Mouse (Mus musculus) midbrain, embryonic 12.5 days (tissue): ENCODE data around the gene Slc39a3. TPM values are rescaled to one million over a fixed set of nuclear protein-coding genes. Genes with fewer than 3 reads are reported as not detected.
"Not testable (repeated sequence)": the region's sequence is repeated elsewhere in the genome, so short reads cannot be mapped to it uniquely, and the experiment has no call there.

Experiments
- ATAC-seq: fragments of 200-750 bp; cut with Nextera tagmentation; 2 replicates; pipeline ENCODE4 v1.8.0; 2017; ENCODE audit warnings: low read depth, moderate TSS enrichment, moderate library complexity; ENCODE audit not compliant: low FRiP score
- H3K27ac ChIP-seq: fragments of 300-500 bp; sonication (generic); replicated peaks from 2 replicates; pipeline ENCODE4 v1.5.1; 2016; ENCODE audit warnings: mild to moderate bottlenecking
- H3K27me3 ChIP-seq: fragments of 300-500 bp; sonication (generic); 2 replicates; pipeline ENCODE4 v1.6.1; 2016; ENCODE audit warnings: mild to moderate bottlenecking
- H3K36me3 ChIP-seq: fragments of 300-500 bp; sonication (generic); 2 replicates; pipeline ENCODE4 v1.6.1; 2016
- H3K4me1 ChIP-seq: fragments of 300-500 bp; sonication (generic); 2 replicates; pipeline ENCODE4 v1.6.1; 2016
- H3K4me2 ChIP-seq: fragments of 300-500 bp; sonication (generic); replicated peaks from 2 replicates; pipeline ENCODE4 v1.6.1; 2016; ENCODE audit warnings: mild to moderate bottlenecking, moderate library complexity
- H3K4me3 ChIP-seq: fragments of 300-500 bp; sonication (generic); 2 replicates; pipeline ENCODE4 v1.5.1; 2016; ENCODE audit warnings: mild to moderate bottlenecking
- H3K9ac ChIP-seq: fragments of 300-500 bp; sonication (generic); replicated peaks from 2 replicates; pipeline ENCODE4 v1.6.1; 2016; ENCODE audit warnings: mild to moderate bottlenecking, moderate library complexity
- H3K9me3 ChIP-seq: fragments of 300-500 bp; sonication (generic); 2 replicates; pipeline ENCODE4 v1.6.1; 2016; ENCODE audit warnings: mild to moderate bottlenecking
- WGBS: fragments of 180-500 bp; shearing (Covaris S2); methylation state at CpG from one replicate; pipeline ENCODE4 v1.1.7; 2016; 5-methylcytosine and 5-hydroxymethylcytosine counted together
- polyA plus RNA-seq: library from polyadenylated mRNA; unstranded; fragments of >200 nt; fragmentation: Nextera tagmentation; extraction: Ambion mirVana; gene quantifications from 2 replicates; pipeline ENCODE4 v1.2.1, GENCODE M21; 2016

Slc39a3 gene
- polyA plus RNA-seq: 33.1 and 34.9 TPM in 2 replicates

DNA sequence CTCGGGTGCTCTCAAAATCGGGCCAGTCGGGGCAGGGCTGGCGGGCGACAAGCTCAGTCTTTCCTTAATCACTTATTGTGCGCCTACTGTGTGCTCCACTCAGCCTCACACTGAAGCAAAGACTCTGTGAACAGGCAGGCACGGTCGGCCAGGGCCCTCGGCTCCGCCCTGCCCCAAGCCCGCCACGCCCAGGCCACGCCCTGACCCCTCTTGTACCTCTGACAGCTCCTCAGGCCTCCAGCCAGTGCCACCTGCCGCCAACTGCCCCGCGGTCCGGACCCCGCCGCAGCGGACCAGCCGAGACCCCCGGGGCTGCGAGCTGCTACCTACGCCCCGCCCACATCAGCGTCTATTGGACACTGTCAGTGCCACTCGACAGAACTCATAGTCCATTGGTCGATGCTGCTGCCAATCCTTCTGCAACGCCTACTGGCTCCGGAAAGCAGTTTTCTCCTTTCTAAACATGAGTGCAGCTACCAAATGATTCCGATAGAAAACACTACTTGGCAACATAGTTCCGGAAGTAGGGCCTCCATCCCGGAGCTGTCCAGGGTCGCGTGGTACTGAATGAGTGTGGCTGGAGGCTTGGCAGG, at the start of gene Slc39a3:
TSS of gene Slc39a3 (minus strand) at position 439 of the 593 bp plus-strand sequence.
- peak; percentile 100 for ATAC-seq
- Histone ChIP-seq H3K27ac (peak within 1 kb of the TSS; percentile 77), H3K27me3 (no peaks in the 10 kb centered on the region), H3K9ac (peak within 1 kb of the TSS; percentile 83), H3K9me3 (no peaks in the 10 kb centered on the region), H3K4me1 (peaks cover 7% of the 10 kb centered on the region; the same call in 1 of the 2 replicates), H3K4me3 (peak within 1 kb of the TSS; percentile 82), H3K4me2 (peak within 1 kb of the TSS; percentile 63), H3K36me3 (peaks cover 18% of the 10 kb centered on the region)
- under 1% methylated on average over 34 of the region's 35 CpGs for WGBS

DNA sequence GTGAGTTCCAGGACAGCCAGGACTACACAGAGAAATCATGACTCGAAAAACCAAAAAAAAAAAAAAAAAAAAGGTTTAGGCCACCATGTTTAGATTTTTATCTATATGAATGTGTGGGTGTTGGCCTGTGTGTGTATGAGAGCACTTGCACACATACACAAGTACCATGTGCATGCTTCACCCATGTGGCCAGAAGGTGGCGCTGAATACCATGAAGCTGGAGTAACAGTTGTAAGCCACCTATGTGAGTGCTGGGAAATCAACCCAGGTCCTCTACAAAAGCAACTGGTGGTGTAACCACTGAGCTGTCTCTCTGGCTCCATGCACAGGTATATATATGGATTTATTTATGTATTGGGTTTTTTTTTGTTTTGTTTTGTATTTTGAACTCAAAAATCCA, 49.8 kb upstream of the Slc39a3 start:
- no peaks in the 10 kb centered on the region for H3K27me3 ChIP-seq
- H3K4me3 ChIP-seq: no peak overlapping the region
- H3K36me3 ChIP-seq: peaks cover 11% of the 10 kb centered on the region
- no peak overlapping the region for H3K27ac ChIP-seq
- peaks cover 11% of the 10 kb centered on the region for H3K4me1 ChIP-seq
- no peaks in the 10 kb centered on the region for H3K9me3 ChIP-seq
- 54% methylated on average over 2 of the region's 2 CpGs for WGBS
- no peak overlapping the region for H3K9ac ChIP-seq
- H3K4me2 ChIP-seq: no peak overlapping the region
- no peak for ATAC-seq

DNA sequence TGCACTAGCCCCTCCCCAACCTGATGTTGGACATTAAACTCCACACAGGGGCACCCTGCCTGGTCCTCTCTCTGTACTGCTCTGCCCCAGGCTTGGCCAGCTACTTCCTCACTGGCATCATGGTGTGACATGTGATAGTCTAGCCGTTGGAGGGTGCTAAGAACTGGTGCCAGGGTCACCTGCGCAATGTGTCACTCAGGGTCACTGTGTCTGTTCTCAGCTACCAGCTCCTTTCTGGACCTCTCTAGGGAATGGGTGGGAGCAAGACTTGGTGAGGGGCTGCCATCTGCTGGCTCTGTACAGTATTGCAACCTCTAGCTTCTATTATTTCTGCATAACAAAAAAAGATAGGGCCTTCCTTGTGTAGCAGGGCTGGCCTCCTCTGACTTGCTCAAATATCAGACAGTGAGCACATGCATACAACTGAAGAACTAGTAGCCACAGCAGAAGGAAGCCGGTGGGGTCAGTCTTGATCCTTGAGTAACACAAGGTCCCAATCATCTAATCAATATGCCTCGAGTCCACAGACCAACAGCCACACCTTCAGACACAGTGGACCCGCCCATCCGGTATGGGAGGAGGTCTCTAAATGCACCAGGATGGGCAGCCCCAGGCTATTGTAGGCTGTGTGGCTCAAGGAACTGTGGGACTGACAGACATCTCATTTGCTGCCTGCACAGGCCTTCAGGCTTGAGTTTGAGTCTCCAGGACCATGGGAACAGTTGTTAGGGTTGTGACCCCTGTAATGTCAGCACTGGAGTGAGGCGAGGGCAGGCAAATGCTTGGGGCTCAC, 45.1 kb upstream of the Slc39a3 start:
- H3K36me3 ChIP-seq: peaks cover 57% of the 10 kb centered on the region
- no peaks in the 10 kb centered on the region for H3K27me3 ChIP-seq
- ATAC-seq: peak; percentile 59
- WGBS: 80% methylated on average over 7 of the region's 7 CpGs
- H3K9ac ChIP-seq: no peak overlapping the region
- H3K4me1 ChIP-seq: no peaks in the 10 kb centered on the region
- no peak overlapping the region for H3K4me2 ChIP-seq
- H3K27ac ChIP-seq: no peak overlapping the region
- no peak overlapping the region for H3K4me3 ChIP-seq
- H3K9me3 ChIP-seq: no peaks in the 10 kb centered on the region

DNA sequence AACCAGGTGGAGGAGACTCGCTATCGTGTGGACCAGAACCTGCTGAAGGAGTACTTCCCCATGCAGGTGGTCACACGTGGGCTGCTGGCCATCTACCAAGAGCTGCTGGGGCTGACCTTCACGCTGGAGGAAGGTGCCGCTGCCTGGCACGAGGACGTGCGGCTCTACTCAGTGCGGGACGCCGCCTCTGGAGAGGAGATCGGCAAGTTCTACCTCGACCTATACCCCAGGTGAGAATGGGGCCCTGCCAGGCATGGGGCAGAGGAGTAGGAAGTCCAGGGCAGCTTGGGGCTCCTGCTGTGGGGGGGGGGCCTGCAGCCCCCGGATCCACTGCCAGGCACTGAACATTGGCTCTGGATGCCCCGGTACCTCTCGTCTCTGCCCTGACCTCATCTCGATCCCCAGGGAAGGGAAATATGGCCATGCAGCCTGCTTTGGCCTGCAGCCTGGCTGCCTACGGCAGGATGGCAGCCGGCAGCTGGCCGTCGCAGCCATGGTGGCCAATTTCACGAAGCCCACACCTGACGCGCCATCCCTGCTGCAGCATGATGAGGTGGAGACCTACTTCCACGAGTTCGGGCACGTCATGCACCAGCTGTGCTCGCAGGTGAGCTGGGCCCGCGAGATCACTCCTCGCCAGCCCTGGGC, 42.9 kb upstream of the Slc39a3 start:
- no peak overlapping the region for H3K4me3 ChIP-seq
- H3K9ac ChIP-seq: no peak overlapping the region
- no peaks in the 10 kb centered on the region for H3K9me3 ChIP-seq
- ATAC-seq: no peak
- no peak overlapping the region for H3K27ac ChIP-seq
- H3K4me1 ChIP-seq: no peaks in the 10 kb centered on the region
- H3K36me3 ChIP-seq: peaks cover 79% of the 10 kb centered on the region
- WGBS: 96% methylated on average over 31 of the region's 31 CpGs
- H3K27me3 ChIP-seq: no peaks in the 10 kb centered on the region
- no peak overlapping the region for H3K4me2 ChIP-seq

DNA sequence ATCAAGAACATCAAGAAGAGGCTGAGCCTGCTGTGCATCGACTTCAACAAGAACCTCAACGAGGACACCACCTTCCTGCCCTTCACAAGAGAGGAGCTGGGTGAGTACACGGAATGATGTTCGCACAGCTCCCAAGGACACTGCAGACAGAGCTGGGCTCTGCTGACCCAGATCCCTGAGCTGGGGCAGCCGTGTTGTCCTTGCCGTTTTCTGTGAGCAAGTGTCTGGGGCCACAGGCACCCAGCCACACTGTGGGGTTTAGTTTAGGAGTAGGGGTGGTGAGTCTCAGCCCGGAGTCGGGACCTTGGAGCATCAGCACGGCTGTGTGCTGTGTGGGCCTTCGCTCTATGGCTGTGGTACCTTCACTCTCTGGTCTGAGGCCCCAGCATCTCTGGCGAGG, 40.7 kb upstream of the Slc39a3 start:
- ATAC-seq: no peak
- 94% methylated on average over 11 of the region's 11 CpGs for WGBS
- H3K9me3 ChIP-seq: no peaks in the 10 kb centered on the region
- H3K4me1 ChIP-seq: no peaks in the 10 kb centered on the region
- H3K9ac ChIP-seq: no peak overlapping the region
- H3K4me2 ChIP-seq: no peak overlapping the region
- no peaks in the 10 kb centered on the region for H3K27me3 ChIP-seq
- H3K36me3 ChIP-seq: peaks cover 98% of the 10 kb centered on the region
- H3K4me3 ChIP-seq: no peak overlapping the region
- H3K27ac ChIP-seq: no peak overlapping the region

DNA sequence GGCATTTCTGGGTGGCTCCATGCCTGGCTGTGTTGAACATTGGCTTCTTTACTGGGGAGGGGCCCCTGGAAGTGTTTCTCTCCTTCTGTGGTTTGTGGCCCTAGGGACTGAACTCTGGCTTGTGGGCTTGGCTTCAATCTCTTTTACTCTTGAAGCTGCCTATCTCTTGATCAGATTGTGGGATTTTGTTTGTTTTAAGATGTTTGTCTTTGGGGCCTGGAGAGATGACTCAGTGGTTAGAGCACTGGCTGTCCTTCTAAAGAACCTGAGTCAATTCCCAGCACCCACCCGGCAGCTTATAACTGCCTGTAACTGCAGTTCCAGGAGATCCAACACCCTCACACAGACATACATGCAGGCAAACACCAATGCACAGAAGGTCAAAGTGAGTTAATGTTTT, 39.1 kb upstream of the Slc39a3 start:
- WGBS: 100% methylated on average over 1 of the region's 1 CpGs
- Histone ChIP-seq H3K9me3 (no peaks in the 10 kb centered on the region), H3K27ac (no peak overlapping the region), H3K4me1 (peaks cover 3% of the 10 kb centered on the region), H3K4me3 (no peak overlapping the region), H3K4me2 (no peak overlapping the region), H3K9ac (no peak overlapping the region), H3K27me3 (no peaks in the 10 kb centered on the region), H3K36me3 (peaks cover 88% of the 10 kb centered on the region)
- no peak for ATAC-seq

DNA sequence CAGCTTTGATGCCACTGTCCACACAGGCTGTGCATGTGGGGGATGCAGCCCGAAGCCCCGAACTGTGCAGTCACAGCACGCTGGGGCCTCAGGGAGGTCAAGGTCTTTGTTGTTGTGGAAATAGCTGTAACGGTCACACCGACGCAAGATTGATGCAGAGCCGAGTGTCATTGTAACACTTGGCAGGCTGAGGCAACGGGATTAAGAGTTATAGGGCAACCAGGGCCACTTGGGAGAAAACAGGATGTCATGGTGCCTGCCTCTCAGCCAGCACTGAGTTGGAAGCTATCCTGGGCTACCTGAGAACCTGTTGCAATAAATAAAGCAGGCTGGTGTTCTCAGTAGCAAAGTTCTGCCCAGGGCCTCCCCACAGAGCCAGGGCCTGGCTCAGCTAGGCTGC, 38.5 kb upstream of the Slc39a3 start:
- peaks cover 82% of the 10 kb centered on the region for H3K36me3 ChIP-seq
- no peak overlapping the region for H3K27ac ChIP-seq
- no peaks in the 10 kb centered on the region for H3K9me3 ChIP-seq
- 64% methylated on average over 8 of the region's 8 CpGs for WGBS
- no peak overlapping the region for H3K4me3 ChIP-seq
- H3K4me2 ChIP-seq: no peak overlapping the region
- H3K9ac ChIP-seq: no peak overlapping the region
- no peak for ATAC-seq
- H3K4me1 ChIP-seq: peaks cover 10% of the 10 kb centered on the region
- no peaks in the 10 kb centered on the region for H3K27me3 ChIP-seq

DNA sequence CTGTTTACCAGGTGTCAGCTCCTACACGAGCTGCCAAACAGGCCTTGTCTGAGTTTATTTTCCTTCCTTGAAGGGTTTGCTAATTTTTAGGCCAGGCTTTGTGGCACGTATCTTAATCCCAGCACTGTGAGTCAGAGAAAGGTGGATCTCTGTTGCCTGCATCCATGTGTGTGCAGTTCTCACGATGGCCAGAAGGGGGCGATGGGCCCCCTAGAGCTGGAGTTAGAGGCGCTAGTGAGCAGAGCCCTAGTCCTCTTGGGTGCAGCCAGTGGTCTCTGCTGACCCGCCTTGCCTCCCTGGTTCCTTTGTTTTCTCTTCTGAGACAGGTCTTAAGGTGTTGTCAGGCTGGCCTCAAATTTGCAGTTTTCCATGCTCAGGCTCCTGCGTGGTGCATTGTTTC, 36.2 kb upstream of the Slc39a3 start:
- no peak for ATAC-seq
- H3K4me2 ChIP-seq: no peak overlapping the region
- peaks cover 22% of the 10 kb centered on the region for H3K4me1 ChIP-seq
- no peaks in the 10 kb centered on the region for H3K9me3 ChIP-seq
- H3K9ac ChIP-seq: no peak overlapping the region
- no peaks in the 10 kb centered on the region for H3K27me3 ChIP-seq
- H3K4me3 ChIP-seq: no peak overlapping the region
- no peak overlapping the region for H3K27ac ChIP-seq
- H3K36me3 ChIP-seq: peaks cover 59% of the 10 kb centered on the region
- 69% methylated on average over 7 of the region's 7 CpGs for WGBS

DNA sequence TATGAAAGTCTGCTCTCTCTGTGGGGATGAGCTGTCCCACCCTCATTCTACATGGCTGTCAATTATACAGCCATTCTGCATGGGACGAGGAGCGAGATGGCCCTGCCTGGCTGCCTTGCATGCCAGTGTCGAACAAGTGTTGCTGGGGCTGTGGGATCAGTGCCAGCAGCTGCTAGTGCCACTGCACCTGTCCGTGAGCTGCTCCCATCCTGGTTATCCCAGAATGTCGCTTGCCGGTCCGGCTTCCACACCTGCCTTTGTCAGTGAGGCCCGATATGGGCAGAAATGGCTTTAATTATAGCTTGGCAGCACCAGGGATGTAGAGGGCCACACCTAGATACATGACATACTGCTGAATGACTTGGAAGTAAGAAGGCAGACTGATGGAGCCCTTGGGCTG, 35.1 kb upstream of the Slc39a3 start:
- peaks cover 47% of the 10 kb centered on the region for H3K36me3 ChIP-seq
- WGBS: 96% methylated on average over 8 of the region's 8 CpGs

DNA sequence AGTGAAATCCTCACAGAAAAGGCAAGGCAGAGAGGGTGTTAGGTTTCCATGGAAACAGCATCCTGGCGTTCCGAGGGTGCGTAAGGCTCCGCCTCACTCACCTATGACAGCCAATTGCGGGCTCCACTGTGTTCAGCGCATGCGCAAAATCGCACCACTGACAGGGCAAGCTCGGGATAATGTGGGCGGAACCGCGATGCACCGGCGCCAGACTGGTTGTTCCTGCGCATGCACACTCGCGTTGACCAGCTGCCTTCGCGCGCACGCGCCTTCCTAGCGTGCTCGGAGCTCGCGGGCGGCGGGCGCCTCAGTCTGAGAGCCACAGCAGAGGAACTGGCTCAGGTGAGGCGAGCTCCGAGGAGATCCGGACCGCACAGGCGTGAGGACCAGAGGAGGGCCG, 32.6 kb upstream of the Slc39a3 start, which contains the start of gene Thop1:
TSS of gene Thop1 (plus strand) at position 200 of the 400 bp plus-strand sequence.
- H3K4me1 ChIP-seq: peaks cover 26% of the 10 kb centered on the region
- peak within 1 kb of the TSS; percentile 71 for H3K27ac ChIP-seq
- peak; percentile 97 for ATAC-seq
- no peaks in the 10 kb centered on the region for H3K27me3 ChIP-seq
- peak within 1 kb of the TSS; percentile 83 for H3K4me2 ChIP-seq
- H3K9me3 ChIP-seq: no peaks in the 10 kb centered on the region
- peak within 1 kb of the TSS; percentile 79 for H3K9ac ChIP-seq
- H3K36me3 ChIP-seq: peaks cover 24% of the 10 kb centered on the region
- WGBS: under 1% methylated on average over 35 of the region's 35 CpGs
- H3K4me3 ChIP-seq: peak within 1 kb of the TSS; percentile 79

More for the DNA sequence above, 35.1 kb upstream of the Slc39a3 start:
- Histone ChIP-seq H3K27me3 (no peaks in the 10 kb centered on the region), H3K4me2 (no peak overlapping the region), H3K4me3 (no peak overlapping the region), H3K27ac (no peak overlapping the region), H3K9me3 (no peaks in the 10 kb centered on the region), H3K4me1 (peaks cover 22% of the 10 kb centered on the region), H3K9ac (no peak overlapping the region)
- no peak for ATAC-seq

DNA sequence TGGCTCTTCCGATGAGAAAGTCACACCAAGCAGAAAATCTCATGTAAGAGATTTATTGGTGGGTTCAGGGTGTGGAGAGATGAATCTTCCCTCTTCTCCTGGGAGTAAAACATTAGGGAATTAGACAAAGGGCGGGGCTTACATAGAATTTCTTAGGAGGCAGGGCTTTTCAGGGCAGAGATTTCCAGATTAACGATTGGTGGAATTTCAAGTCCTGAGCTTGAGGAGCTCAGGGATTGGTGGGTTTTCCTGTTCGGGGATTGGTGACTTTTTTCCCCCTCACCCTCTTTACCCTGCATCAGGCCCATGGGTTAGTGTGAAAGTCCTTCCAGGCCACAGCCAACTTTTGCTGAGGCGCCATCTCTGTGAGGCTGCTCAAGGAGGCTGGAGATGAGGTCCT, 31.5 kb upstream of the Slc39a3 start:
- H3K4me3 ChIP-seq: no peak overlapping the region
- 0 out of 2 replicates have a peak overlapping the region, but pooled peaks have one; percentile 32 for H3K9ac ChIP-seq
- no peak for ATAC-seq

DNA sequence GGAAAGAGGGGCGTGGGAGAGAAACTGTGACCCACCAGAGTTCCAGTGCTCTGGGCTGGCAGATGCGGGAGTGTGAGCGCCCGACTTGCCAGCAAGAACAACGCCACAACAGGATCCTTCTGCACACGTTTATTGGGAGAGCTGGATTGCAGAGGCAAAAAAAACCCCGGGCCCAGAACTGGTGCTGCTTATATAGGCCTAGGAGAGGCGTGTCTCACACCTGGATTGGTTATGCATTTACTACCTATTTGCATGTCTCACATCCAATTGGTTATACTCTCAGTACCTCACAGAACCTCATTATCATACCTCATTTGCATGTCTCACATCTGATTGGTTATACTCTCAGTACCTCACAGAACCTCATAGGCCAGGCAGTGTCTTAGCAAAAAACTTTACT, 27.3 kb upstream of the Slc39a3 start:
- not testable (repeated sequence) for H3K9me3 ChIP-seq, H3K27ac ChIP-seq, H3K9ac ChIP-seq, H3K27me3 ChIP-seq, H3K4me3 ChIP-seq, ATAC-seq, H3K36me3 ChIP-seq, H3K4me2 ChIP-seq
- H3K4me1 ChIP-seq: peaks cover 13% of the 10 kb centered on the region
- 87% methylated on average over 8 of the region's 8 CpGs for WGBS

More for the DNA sequence above, 31.5 kb upstream of the Slc39a3 start:
- Histone ChIP-seq H3K4me1 (peaks cover 26% of the 10 kb centered on the region), H3K36me3 (peaks cover 12% of the 10 kb centered on the region), H3K27me3 (no peaks in the 10 kb centered on the region), H3K27ac (no peak overlapping the region), H3K9me3 (no peaks in the 10 kb centered on the region), H3K4me2 (no peak overlapping the region)
- 75% methylated on average over 5 of the region's 5 CpGs for WGBS
